Mouse (Mus musculus): ENCODE measurements around the gene Iqcf1. TPM values are rescaled to one million over a fixed set of nuclear protein-coding genes. Genes with fewer than 3 reads are reported as not detected.
A peak's percentile ranks its signal among the peaks of the same experiment; 100 is the strongest.

Gene Iqcf1
- total and polyA plus RNA-seq, 3 experiments = 0.37 TPM; not detected in 2

- DNase-seq = no peak
- H3K79me2 ChIP-seq (replicated peaks; ENCODE audit: control insufficient read depth, insufficient read depth, low read length) = 0 out of 2 replicates have a peak, but pooled peaks cover 2% of the 10 kb centered on the region
- H3K27me3 ChIP-seq (ENCODE audit: control insufficient read depth, insufficient read depth, low read length) = no peaks in the 10 kb centered on the region
- H3K4me3 ChIP-seq = no peak overlapping the region
- TF ChIP-seq EP300 (IDR thresholded peaks at IDR 0.05; ENCODE audit: insufficient read depth, low read depth, low read length) (no peak), POLR2A (IDR thresholded peaks at IDR 0.05; ENCODE audit: insufficient read depth, low read depth, low read length) (no peak), CTCF (IDR thresholded peaks at IDR 0.05) (no peak)
- 96% methylated on average over 12 of the region's 12 CpGs for WGBS
- H3K27ac ChIP-seq = no peak overlapping the region
- intact Hi-C loops (cut with DNase I) = no loop called here
- H3K36me3 ChIP-seq (ENCODE audit: control insufficient read depth, insufficient read depth, low read length) = no peaks in the 10 kb centered on the region
- no peak overlapping the region for H3K9ac ChIP-seq (ENCODE audit: low read depth, low read length)
- H3K4me1 ChIP-seq (ENCODE audit: control insufficient read depth, insufficient read depth, low read length) = peaks cover 3% of the 10 kb centered on the region; the same call in 1 of the 2 replicates
Measured at GRCm38 (mm10) chr9:106462430-106462800, 37.4 kb upstream of the Iqcf1 start.

DNA sequence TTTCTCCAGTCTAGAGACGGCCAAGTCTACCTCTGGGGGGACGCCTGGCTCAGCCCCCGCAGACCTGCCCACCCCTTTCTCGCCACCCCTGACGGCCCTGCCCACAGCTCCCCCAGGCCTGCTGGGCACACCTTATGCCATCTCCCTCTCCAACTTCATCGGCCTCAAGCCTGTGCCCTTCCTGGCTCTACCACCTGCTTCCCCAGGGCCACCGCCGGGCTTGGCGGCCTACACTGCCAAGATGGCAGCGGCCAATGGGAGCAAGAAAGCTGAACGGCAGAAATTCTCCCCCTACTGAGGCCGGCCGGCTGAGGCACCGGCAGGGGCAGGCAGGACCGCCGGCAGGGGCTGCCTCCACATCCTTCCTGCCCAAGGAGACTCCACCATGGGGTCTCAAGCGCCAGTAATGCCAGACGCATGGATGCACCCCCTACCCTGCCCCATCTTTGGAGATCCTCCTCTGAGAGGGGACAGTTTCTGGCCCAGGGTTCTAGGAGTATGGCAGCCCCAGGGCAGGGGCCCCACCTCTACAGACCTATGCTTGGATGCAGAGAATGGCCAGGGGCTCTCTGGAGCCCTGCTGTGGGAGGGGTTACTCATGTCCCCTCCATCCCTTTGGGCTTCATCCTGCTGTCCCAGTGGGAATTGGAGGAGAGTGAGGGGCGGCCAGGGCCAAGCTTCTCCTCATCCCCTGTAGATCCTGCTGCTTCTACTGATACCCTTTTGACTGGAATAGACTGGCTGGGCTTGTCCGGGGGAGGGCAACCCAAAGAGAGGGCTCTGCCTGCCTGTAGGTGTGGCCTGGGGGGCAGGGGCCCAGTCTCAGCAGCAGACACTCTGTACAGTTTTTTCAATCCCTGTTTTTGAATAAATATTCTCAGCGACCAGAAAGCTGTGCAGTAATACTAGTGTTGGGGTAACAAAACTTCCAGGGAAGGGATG, 36.4 kb upstream of the Iqcf1 start:
- DNase-seq = no peak
- Histone ChIP-seq H3K36me3 (ENCODE audit: control insufficient read depth, insufficient read depth, low read length) (no peaks in the 10 kb centered on the region), H3K27ac (no peak overlapping the region), H3K9ac (ENCODE audit: low read depth, low read length) (no peak overlapping the region), H3K4me1 (ENCODE audit: control insufficient read depth, insufficient read depth, low read length) (peaks cover under 1% of the 10 kb centered on the region; the same call in 1 of the 2 replicates), H3K27me3 (ENCODE audit: control insufficient read depth, insufficient read depth, low read length) (no peaks in the 10 kb centered on the region), H3K4me3 (no peak overlapping the region), H3K79me2 (replicated peaks; ENCODE audit: control insufficient read depth, insufficient read depth, low read length) (0 out of 2 replicates have a peak, but pooled peaks cover 2% of the 10 kb centered on the region)
- intact Hi-C loops (cut with DNase I) = no loop called here
- TF ChIP-seq CTCF (IDR thresholded peaks at IDR 0.05) (no peak), POLR2A (IDR thresholded peaks at IDR 0.05; ENCODE audit: insufficient read depth, low read depth, low read length) (no peak), EP300 (IDR thresholded peaks at IDR 0.05; ENCODE audit: insufficient read depth, low read depth, low read length) (no peak)
- 91% methylated on average over 21 of the region's 21 CpGs for WGBS

DNA sequence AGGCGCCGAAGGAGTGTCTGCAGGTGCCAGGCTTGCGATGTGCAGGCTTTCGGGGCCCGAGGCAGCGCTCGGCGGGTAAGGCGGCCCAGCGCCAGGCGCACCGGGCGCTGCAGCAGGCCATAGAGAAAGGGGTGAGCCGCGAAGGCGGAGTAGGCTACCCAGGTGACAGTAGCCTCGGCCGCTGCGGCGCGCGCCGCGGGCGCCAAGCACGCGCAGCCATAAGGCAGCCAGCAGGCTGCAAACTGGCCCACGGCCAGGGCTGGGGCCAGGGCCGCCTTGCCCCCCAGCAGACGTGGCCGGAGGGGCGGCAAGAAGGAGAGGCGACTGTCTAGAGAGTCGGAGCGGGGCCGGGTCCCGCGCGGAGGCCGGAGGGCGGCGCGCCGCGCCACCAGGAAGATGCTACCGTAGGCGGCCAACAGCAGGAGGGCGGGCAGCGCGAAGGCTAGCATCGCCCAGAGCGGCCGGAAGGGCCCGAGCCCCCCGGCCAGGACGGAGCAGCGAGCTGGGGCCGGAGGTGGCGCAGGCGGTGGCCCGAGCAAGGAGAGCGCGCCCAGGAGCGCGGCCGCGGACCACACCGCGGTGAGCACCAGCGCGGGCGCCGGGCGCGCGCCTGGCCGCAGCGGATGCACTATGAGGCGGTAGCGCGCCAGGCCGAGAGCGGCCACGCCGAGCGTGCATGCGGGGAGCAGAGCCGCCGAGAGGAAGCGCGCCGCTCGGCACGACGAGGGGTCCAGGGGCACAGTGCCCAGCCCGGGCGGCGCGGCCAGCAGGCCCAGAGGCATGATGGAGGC, 34.8 kb upstream of the Iqcf1 start:
- H3K27ac ChIP-seq = peak overlapping the region; percentile 49
- peak overlapping the region; percentile 61 for H3K4me3 ChIP-seq
- DNase-seq = peak; percentile 75 to 78
- no peaks in the 10 kb centered on the region for H3K27me3 ChIP-seq (ENCODE audit: control insufficient read depth, insufficient read depth, low read length)
- H3K9ac ChIP-seq (ENCODE audit: low read depth, low read length) = peak overlapping the region; percentile 70
- no peaks in the 10 kb centered on the region for H3K4me1 ChIP-seq (ENCODE audit: control insufficient read depth, insufficient read depth, low read length)
- H3K36me3 ChIP-seq (ENCODE audit: control insufficient read depth, insufficient read depth, low read length) = no peaks in the 10 kb centered on the region
- H3K79me2 ChIP-seq (replicated peaks; ENCODE audit: control insufficient read depth, insufficient read depth, low read length) = 0 out of 2 replicates have a peak, but pooled peaks cover under 1% of the 10 kb centered on the region
- no peak for TF ChIP-seq EP300 (IDR thresholded peaks at IDR 0.05; ENCODE audit: insufficient read depth, low read depth, low read length)
- TF ChIP-seq POLR2A (IDR thresholded peaks at IDR 0.05; ENCODE audit: insufficient read depth, low read depth, low read length) = no peak
- no peak for TF ChIP-seq CTCF (IDR thresholded peaks at IDR 0.05)
- WGBS = 4% methylated on average over 99 of the region's 99 CpGs
- intact Hi-C loops (cut with DNase I) = no loop called here

DNA sequence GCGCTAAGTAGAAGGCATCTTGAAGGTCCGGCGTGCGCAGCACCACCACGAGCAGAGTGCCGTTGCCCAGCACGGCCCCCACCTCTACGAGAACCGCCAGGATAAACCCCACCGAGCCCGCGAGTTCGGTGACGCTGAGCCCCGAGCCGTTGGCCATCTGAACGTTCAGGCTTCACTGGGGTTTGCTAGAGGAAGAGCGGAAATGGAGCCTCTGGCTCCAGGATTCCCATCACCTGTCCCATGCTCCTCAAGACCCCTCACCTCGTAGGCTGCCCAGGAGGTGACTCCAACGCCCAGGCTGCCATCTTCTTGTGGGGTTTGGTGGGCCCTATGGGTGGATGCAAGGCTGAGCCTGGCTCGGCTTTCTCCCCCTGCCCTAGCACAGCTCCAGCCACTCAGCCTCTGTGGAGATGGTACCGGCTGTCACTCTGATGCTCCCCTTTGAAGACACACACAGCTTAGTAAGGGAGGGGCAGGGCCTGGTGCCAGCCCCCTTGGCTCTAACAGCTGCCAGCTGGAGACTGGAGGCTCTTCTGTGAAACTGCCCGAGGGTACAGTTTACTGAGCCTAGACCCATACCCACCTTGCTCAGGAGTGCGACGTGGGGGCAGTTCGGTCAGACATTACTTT, 34.1 kb upstream of the Iqcf1 start, which contains the start of gene Gpr62:
Gene Gpr62, minus strand, starts transcription at position 368 of the 630 bp plus-strand sequence.
- Histone ChIP-seq H3K36me3 (ENCODE audit: control insufficient read depth, insufficient read depth, low read length) (no peaks in the 10 kb centered on the region), H3K79me2 (replicated peaks; ENCODE audit: control insufficient read depth, insufficient read depth, low read length) (no peaks in the 10 kb centered on the region), H3K27ac (peak within 1 kb of the TSS; percentile 49), H3K4me3 (peak within 1 kb of the TSS; percentile 61), H3K4me1 (ENCODE audit: control insufficient read depth, insufficient read depth, low read length) (no peaks in the 10 kb centered on the region), H3K27me3 (ENCODE audit: control insufficient read depth, insufficient read depth, low read length) (no peaks in the 10 kb centered on the region), H3K9ac (ENCODE audit: low read depth, low read length) (peak within 1 kb of the TSS; percentile 70)
- WGBS = 30% methylated on average over 26 of the region's 26 CpGs
- DNase-seq = no peak
- no peak for TF ChIP-seq CTCF (IDR thresholded peaks at IDR 0.05)
- TF ChIP-seq EP300 (IDR thresholded peaks at IDR 0.05; ENCODE audit: insufficient read depth, low read depth, low read length) = no peak
- intact Hi-C loops (cut with DNase I) = no loop called here

GRCm38 (mm10) chr9:106466721-106467120, 33.0 kb upstream of the Iqcf1 start:
- Histone ChIP-seq H3K4me3 (no peak overlapping the region), H3K27me3 (ENCODE audit: control insufficient read depth, insufficient read depth, low read length) (no peaks in the 10 kb centered on the region), H3K36me3 (ENCODE audit: control insufficient read depth, insufficient read depth, low read length) (no peaks in the 10 kb centered on the region), H3K4me1 (ENCODE audit: control insufficient read depth, insufficient read depth, low read length) (no peaks in the 10 kb centered on the region; the same call in 1 of the 2 replicates), H3K79me2 (replicated peaks; ENCODE audit: control insufficient read depth, insufficient read depth, low read length) (no peaks in the 10 kb centered on the region), H3K9ac (ENCODE audit: low read depth, low read length) (no peak overlapping the region), H3K27ac (no peak overlapping the region)
- intact Hi-C loops (cut with DNase I) = no loop called here
- TF ChIP-seq POLR2A (IDR thresholded peaks at IDR 0.05; ENCODE audit: insufficient read depth, low read depth, low read length) = no peak
- TF ChIP-seq EP300 (IDR thresholded peaks at IDR 0.05; ENCODE audit: insufficient read depth, low read depth, low read length) = no peak
- TF ChIP-seq CTCF (IDR thresholded peaks at IDR 0.05) = no peak
- no peak for DNase-seq
- WGBS = 80% methylated on average over 6 of the region's 6 CpGs
